Mouse (Mus musculus) bone marrow, adult 2 months (tissue): ENCODE data around the gene Ncmap.

ENCODE experiments used
- CTCF ChIP-seq: fragments of 200-500 bp; IDR thresholded peaks from 2 replicates; pipeline ENCODE4 v1.5.1; 2011; ENCODE audit warnings: low read length, control low read depth; ENCODE audit not compliant: control insufficient read depth, insufficient read depth
- POLR2A ChIP-seq: fragments of 200-500 bp; IDR thresholded peaks from 2 replicates; pipeline ENCODE4 v1.6.1; 2011; ENCODE audit warnings: low read depth, mild to moderate bottlenecking, control low read depth, low read length, borderline replicate concordance; ENCODE audit not compliant: control insufficient read depth

DNA sequence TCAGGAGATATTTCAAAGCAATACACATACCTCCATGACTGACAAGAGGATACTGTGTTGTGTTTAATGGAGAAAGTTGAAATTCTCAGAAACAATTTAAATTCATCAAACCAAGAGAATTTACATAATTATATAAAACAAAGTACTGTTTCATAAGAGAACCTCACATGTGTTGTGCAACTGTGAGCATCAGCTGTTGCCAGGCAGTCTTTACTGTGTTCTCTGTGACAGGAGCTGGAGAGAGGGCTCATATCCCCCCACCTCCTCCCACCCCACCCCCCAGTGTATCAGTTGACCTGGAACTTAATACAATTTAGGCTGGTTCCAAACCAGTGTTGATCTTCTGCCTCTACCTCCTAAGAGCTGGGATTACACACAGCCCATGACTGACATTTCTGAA lies 72.0 kb downstream of the Ncmap start:
- no peak for TF ChIP-seq CTCF
- no peak for TF ChIP-seq POLR2A
